Mouse (Mus musculus): ENCODE data around the gene Rgmb.

Gene Rgmb

DNA sequence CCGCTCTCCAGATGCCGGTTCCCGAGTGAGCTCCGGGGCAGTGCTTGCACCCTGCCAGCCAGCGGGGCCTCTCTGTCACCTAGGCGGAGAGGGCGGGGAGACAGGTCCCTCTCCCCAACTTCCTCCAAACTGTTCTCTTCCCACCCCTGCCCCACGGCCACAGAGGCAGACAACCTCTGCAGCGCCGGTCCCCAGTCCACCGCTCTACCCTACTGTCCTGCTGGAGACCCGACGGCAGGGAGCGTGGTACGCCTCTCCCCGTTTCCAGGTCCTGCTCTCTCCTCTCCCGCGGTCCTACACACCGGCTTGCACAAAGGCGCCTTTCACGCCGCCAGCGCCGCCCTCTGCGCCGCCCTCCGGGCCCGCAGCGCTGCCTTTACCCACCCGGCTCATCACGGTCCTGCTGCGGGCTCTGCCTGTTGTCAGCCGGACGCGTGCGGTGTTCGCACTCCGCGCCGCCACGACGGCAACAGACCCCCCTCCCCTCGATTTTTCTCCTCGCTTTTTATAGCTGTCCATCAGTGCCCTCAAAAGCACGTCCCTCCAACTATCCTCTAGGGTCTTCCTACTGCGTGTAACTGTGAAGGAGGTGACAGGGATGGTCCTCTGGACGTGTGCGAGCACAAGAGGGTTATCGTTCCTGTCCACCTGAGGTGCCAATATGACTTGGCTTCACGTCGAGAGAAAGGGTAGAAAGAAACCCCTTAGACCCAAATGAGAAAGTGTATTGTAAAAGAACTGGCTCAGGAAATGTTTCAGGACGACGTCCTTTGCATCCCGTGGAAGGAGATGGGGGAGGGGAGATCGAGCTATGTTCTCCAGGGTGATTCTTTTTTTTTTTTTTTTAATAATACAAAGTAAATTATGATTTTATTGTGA, at the start of gene Rgmb:
Gene Rgmb, minus strand, starts transcription at position 274 of the 879 bp plus-strand sequence.
- no peak for DNase-seq (ENCODE audit: low read depth)

DNA sequence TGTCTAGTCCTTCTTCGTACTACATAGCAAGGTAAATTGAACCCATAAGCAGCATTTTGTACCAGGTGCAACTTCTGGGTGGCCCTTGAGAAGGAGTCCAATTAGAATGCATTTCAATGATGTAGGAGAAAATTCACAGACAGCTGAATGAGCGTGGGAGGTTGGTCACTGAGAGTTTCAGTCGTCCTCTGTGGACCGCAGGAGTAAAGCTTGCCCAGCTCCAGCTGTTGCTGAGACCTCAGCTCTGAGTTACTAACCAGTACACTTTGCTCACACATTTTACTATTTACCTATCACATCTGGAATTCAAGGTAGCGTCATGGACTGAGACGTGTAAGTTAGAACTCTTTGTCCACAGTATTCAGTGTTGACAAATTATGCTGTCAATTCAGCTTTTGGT, 43.9 kb upstream of the Rgmb start:
- no peak for DNase-seq (ENCODE audit: low read depth)

DNA sequence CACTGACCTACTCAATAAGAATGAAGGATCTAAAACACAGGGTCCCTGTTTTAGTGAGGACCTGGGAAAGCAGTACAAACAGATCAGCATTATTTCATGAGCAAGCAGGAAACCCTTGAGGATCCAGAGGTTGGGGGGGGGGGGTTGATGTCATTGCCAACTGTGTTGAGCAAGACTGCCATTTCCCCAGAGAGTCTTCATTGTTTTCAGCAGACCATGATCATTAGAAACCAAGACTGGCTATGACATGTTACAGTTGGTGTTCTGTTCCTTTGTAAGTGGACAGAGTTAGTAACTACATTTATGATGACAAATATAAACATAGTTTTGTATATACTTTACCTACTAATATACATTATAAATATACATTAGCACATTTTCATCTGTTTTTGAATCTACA, 41.3 kb upstream of the Rgmb start:
- no peak for DNase-seq (ENCODE audit: low read depth)

DNA sequence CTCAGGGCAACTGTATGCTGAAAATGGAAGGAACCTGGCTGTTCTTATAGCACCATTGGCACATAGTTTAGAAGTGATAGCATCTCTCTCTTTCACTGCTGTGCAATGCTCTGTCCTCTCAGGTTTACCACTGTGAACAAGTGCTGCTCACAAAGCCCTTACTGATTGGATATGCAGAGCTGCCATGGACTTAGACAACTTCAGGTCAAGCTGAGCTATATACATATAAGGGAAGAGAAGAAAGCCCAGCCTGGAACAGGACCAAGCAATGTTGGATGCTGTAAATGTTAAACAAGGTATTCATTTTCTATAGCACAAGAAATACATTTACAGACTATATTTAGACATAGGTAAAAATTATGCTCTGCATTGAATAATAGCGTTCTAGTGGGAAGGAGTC, 34.4 kb upstream of the Rgmb start:
- DNase-seq (ENCODE audit: low read depth), result no peak

DNA sequence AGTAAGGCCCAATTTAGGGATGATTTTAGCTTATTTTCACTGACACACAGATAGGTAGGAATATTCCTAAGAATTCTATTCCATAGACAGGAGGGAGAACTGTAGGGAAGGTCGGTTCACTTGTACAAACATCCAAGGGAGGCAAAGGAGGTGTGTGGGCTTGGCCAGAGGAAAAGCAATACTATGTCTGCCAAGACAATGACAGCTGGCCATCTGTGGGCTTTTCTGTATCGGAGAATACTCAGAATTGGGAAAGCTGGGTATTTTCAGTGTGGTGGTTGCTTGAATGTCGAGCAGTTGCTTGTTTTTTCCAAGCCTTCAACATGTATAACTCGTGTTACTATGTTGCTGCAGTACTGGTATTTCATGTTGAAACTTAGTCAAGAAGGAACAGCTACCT, 31.5 kb upstream of the Rgmb start:
- DNase-seq (ENCODE audit: low read depth), result no peak

DNA sequence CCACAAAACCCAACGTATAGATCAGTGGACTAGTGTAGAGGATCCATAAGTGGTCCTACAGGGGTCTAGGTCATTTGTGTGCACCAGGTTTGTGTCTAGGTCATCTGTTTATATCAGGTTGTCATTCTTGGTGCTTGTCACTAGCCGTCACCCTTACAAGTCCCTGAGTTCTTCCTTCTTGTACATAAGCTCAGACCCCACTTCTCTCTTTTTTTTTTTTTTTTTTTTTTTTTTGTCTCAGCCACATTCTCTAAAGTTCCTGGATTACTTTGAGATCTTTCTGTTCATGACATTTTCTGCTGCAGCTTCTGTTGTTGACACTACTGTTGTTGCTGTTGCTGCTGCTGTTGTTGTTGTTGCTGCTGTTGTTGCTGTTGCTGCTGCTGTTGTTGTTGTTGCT, 22.3 kb upstream of the Rgmb start:
- DNase-seq (ENCODE audit: low read depth), result peak; percentile 6

DNA sequence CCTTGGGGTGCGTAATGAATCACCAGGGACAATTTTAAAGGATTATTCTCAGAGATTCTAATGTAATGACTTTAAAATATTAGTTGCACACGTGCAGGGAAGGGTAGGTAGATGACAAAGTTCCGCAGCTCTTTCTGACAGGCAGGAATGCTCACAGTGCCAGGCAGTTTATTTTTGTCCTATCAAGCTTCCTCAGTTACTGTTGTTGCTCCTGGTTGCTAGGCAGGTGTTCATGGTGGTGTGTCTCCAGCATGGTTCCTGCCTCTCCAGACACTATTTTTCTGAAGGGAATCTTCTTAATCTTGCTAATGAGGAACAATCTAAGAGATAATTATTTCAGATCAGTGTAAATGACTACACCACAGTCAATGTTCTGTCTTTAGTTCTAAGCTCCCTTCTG, 19.7 kb upstream of the Rgmb start:
- no peak for DNase-seq (ENCODE audit: low read depth)

DNA sequence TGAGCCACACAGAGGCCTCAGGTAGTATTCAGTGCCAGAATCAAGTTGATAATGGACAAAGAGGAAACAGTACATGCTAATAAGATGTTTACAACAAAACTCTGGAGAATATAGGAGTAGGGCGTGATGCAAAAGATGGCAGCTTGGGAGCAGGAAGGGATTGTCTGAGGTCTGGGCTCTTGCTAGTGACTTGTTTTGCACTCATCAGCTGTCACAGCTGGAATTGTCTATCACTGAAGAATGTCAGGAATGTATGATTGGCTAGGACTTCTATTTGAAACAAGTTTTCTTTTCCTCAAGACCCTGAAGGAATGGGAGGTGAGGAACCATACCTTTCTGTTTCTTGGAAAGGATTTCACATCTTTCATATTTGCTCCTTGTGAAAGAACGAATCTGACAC, 10.6 kb upstream of the Rgmb start:
- no peak for DNase-seq (ENCODE audit: low read depth)

DNA sequence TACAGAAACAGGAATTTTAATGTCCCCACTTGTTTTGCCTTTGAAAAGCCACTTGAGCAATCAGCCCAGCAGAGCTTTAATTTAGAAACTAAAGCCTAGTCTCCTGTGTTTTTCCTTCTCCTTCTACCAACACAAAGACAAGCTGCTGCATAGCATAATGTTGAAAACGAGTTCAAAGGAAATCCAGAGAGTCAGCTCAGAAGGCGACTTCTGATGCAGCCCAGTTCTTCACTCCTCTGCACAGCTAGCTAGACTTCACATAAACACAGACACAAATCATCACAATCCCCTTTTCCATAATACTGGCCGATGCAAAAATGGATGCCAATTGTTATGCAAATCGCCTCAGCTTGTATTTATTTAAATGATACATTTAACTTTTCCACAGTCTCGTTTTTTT, 1.6 kb upstream of the Rgmb start:
- no peak for DNase-seq (ENCODE audit: low read depth)

DNA sequence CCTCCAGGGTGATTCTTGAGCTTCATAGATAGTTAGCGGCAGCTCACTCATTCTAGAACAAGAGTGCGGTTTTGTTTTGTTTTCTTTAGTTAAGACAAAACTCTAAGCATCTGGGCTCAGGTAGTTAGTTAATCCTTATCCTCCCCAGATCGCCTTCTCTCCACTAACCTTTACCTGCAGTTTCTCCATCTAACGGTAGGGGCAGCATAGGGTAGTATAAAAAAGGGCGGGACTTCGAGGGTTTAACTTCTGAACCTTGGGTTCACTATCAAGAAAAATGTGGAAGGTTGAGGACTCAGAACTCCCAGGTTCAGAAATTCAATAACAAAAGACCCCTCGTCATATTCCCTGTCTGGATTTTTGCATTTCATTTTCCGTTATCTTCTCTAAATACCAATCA, 971 bp upstream of the Rgmb start:
- DNase-seq (ENCODE audit: low read depth), result peak; percentile 17

DNA sequence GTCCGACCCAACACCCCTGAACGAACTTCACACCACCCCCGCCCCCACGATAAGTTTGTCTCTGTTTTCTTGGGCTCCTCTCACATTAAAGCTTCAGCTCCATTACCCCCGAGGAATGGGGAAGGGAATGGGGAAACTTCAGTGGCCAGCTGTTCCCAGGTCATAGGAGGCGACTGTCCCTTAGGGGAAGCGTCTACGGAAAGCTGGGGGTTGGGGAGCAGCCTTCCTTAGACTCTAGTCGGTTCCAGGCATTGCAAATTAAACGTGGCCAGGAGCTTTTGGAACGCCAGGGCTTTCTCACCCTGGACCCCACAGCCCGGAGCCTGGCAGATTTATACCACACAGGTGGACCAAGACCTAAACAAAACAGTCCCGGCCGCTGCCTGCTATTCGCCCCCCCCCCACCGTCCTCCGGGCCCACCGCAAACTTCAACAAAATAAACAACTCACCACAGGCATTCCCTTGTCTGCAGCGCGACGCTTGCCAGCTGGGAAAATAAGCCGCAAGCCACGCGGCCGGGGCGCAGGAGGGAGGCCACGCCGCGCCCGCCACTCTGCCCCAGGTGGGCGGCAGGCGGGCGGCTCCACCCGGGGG, 571 bp downstream of the Rgmb start:
- no peak for DNase-seq (ENCODE audit: low read depth)

DNA sequence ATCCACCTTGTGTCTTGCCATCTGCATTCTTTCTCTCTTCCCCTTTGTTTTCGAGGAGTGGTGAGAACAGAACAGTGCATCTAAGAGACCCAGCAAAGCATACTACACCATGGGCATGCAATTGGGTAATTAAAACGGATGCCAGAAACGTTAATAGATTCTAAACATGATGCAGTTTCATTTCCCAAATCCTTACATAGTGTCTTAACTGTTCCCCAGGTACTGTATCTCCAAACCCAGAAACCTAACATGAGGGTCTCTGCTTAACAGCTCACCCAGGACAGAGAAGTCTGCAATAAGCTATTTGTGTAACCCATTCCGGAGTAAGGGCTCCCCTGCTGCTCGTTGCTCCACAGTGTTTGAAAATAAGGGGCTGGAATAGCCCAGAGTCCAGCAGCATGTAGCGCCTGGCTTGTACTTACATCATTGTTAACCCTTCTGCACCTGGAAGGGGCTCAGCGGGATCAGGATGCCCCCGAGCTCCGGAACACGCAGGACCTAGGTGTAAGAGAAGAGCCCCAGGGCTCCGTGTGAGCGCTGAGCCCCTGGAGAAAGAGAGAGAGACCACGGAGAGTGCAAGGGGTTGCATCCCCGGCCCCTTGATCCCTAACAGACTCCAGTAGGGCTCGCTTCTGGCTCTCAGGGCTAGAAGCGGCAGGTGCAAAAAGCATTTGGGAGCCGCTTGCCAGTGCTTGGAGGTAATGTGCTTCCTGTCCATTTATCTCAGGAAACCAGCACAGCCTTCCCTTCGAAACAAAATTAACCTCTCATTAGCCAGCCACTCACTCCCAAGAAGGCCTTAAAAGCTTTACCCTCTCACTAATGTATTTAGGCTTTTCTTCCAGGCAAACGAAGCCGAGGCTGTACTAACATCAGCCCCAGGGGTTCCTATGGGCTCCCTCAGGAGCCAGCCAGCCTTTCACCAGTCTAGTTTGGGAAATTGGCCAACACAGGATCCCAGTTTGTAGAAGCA, 1.4 kb downstream of the Rgmb start:
- DNase-seq (ENCODE audit: low read depth), result no peak

DNA sequence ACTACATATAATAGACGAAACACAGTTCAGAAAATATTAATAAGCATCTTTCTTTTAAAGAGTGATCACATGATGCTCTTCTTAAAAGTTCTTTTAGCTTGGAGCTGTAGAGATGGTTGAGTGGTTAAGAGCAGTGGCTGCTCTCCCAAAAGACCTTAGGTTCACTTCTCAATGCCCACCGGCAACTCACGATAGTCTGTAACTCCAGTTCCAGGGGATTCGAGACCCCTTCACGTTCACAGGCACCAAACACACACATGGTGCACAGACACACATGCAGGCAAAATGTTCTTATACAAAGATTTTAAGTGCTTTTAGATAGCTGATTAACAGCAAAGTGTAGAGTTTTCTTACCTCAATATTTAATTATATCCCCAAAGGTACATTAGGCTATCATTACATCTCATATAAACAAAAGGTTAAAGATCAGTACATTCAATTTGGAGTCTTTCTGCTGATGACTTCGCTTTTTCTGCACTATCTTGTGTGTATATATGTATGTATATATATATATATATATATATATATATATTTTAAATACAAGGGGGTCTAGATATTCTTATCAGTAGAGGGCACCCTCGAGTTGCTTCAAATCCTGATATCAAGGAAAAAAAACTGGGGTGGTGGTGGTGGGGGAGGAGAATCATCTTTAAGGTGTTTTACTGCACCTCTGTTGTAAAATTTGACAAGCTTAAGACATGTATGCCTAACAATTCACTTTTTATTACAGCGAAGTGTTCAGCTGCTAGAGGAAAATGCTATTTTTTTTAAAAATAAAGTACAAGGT, 2.5 kb downstream of the Rgmb start:
- DNase-seq (ENCODE audit: low read depth), result peak; percentile 15

DNA sequence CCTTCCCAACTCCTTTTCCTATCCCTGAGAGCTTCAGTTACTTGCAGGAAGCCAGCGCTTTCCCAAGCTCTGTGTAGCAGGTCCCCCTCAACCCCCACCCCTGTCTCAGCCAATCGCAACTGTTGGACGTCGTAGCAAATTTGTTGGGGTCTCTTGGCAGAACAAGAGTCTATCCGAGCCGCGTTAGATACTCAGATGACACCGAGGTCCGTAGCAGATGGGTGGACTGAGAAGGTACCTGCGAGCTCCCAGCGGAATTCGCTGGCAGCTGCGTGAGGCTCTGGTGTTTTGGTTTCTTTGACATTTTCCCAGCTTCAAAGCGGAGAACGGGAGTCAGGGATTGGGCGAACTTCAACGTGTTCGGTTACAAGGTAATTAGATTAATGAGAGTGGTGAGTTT, 3.9 kb downstream of the Rgmb start:
- DNase-seq (ENCODE audit: low read depth), result no peak

DNA sequence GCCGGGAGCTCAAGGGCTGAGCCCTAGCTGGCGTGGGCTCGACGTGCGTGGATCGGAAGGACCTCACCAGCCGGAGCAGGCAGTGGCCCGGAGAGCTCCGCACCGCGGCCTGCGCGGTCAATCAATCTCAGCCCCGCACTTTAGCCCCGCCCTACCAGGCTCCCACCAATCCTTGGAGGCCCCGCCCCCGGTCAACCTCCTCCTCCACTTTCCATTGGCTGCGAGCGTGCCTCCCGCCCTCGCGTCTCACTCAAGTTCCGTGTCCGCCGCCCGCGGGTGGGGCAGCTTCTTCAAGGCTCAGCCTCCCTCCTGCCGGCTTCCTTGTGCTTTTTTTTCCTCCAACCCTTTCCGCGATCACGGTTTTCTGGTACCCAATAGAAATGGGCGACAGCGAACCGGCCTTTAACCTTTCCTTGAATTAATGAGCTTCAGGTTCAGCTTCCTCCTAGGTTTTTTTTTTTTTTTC, 4.4 kb downstream of the Rgmb start:
- DNase-seq (ENCODE audit: low read depth), result no peak

DNA sequence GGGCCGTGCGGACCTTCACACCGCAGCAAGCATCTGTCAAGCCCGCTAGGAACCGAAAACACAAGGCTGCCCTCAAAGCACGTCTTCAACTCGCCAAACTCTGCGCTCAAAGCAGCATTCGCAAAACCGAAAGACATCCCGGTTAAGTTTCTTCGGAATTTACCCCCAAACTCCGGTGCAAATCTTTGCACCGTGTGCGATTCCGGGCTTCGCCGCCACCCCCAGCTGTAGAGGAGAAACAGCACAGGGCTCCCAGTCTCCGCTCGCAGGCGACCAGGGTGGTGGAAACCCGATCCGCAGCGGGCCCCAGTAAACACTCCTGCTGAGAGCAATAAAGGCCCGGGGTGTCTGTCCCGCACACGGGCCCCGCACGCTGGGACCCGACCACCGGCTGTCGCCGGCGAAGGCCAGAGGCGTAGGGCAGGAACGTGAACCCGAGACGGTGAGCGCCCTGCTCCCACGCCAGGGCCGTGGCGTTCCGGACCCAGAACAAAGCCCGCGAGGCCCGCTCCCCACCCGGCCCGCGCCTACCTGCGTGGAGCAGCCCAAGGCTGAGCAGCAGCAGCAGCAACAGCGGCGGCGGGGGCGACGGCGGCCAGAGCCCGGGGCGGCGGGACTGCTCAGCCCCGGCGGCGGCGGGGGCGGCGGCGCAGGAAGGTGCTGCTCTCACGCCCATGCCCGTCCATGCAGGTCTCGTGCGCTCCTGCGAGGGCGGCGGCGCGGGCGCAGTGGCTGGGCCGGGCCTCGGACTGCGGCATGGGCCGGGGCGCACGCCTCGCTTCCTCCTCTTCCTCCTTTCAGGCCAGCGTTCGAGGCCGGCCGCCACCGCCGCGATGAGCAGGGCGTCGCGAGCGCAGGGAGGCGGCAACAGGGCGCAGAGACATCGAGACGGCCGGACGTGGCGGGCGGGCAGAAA, 5.1 kb downstream of the Rgmb start:
- DNase-seq (ENCODE audit: low read depth), result no peak

DNA sequence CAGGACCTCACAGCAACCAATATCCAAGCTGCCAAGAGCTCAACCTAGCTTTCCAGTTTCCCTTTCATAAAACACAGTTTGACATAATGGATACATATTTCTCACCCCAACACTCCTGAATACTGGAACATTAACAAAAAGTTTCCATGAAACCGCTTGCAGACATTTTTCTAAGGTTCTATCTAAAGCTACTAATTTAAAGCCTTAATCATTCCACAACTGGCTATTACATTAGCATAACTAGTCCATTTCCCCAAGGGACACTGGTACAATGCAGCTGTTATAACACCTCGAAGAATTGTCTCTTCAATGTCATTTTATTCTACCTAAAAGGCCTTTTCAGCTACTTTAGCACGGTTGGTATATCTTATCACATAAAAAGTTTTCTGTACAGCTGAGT, 6.0 kb downstream of the Rgmb start:
- DNase-seq (ENCODE audit: low read depth), result no peak

DNA sequence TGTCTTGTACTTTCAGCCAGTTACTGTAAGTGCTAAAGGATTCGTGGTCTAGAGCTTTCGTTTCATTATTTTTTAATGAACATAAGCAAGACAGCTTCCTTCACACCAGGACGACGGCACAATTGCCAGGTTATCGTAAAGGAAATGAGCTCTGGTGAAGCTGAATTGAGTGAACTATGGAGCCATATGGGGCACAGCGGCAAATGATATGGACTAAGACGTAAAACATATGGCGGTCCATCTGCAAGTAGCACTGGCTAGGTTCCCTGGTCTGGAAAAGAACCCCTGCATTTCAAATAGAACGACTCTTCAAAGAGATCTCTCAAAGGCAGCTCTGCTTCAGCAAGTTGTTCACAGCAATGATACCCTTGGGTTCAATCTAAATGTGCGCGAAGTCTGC, 6.5 kb downstream of the Rgmb start:
- no peak for DNase-seq (ENCODE audit: low read depth)

DNA sequence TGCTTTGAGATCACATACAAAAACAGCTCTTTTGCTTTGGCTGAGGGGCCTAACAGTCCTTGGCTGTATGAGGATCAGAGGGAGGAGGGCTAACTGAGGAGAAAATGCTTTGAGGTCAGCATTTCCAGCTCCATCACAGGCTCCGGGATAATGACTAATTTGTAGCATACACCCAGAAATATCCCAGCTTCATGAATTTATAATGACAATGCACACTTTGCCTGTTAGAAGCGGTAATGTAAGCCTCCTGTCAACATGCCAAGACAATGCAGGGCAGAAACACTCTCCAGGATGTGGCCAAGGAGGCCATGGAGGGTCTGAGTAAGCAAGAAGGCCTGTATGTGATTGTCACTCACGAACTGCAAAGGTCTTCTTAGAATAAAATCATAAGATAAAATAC, 7.0 kb downstream of the Rgmb start:
- peak; percentile 11 for DNase-seq (ENCODE audit: low read depth)

DNA sequence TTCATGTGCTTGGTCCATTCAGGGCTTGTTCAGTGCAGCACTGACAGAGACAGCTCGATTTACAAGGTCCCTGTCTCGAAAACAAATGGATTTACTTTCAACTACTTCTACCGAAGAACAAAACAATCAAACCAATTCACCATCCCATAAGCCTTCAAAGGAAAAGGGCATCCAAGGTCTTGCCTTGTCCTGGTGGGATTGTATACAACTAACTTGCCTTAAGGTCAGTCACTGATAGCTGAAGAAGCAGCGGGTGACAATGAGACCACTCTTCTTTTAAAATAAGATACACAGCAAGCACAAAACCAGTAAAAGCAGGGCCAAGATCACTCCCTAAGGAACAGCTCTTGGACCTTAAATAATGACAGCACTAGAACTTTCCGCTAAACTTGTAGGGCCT, 7.6 kb downstream of the Rgmb start:
- DNase-seq (ENCODE audit: low read depth), result no peak

DNA sequence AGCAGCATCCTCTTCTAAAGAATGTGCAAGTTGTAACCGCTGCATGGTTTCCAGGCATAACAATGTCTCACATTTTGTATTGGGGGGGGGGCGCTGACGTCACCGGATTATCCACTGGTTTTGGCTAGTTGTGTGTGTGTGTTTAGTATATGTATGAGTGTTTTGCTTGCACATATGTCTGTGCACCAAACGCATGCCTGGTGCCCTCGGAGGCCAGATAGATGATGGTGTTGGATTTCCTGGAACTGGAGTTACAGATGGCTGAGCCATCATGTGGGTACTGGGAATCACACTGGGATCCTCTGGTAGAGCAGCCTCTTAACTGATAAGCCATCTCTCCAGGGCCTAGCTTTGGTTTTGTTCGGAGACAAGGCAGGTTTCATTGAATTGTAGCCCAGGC, 8.5 kb downstream of the Rgmb start:
- DNase-seq (ENCODE audit: low read depth), result no peak

Data from 416B (cell line).